Mouse (Mus musculus): ENCODE results near the gene Hist2h2aa1.
"Not testable (repeated sequence)": the region's sequence is repeated elsewhere in the genome, so short reads cannot be mapped to it uniquely, and the experiment has no call there.

Hist2h2aa1 gene

DNA sequence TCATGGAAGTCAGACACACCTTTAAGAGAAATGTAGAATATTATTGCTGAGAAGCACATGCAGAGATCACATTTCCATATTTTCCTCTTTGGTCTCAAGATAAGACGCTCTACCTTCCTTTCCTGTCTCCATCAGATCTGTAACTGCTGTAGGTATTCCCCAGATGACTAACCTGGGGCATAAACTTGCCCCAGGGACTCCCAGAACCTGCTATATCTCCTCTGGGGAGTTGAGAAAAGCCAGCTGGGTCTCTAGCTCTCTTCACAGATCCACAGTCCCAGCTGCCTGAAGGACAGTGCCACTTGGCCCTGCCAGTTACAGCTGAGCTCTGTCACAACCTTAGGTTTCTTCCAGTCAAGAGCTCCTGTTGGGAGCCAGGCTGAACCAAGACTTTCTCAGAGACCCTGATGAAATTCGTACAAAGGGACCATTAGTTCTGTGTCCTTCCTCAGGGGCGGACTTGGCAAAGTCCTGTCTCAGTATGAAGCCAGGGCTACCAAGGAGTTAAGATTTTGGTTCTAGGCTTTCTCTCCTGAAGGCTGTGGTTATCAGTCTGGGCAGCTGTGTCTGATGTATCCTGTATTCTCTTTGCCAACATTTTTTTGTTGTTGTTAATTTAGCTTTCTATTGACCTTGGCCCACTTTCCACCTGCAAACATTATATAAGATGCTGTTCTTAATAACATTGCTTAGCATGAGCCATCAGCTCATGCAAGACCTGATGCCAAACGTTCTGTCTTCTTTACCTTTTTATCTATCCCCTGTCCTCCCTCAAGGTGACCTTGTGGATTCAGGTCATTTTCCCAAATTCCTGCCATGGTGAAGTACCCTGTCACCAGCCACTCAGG lies 14.2 kb upstream of the Hist2h2aa1 start:
- no peak for DNase-seq

DNA sequence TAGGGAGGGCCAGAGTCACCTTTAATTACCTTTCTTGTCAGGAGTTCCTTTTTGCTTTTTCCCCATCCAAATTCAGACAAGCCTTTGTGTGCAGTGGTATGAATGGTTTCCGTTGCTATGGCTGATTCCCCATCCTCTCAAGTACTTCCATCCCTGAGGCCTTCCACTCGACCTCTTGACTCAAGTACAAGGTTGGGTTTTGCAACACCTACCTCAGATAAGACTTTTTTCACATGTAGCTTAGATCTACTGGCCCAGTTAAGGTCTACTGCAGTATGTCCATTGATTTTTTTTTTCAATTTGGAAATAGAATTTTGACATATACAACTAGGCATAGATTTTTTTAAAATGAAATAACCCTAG lies 13.6 kb upstream of the Hist2h2aa1 start:
- no peak for DNase-seq

DNA sequence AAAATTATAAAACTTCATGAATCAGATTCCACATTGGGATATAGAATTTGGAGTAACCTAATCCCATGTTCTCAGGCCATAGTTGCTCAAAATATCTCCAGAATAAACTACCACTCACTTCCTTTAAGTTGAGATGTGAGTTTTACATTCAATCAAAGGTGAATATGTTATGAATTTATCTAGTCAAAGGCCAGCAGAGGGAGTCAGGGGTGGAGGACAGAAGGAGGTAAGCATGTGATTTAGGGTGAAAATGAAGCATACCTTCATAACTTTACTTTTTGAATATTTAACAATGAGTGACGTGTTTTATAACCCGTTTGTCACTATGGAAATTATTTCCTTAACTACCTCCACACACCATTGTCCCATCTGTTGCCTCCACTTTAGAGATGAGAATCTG lies 10.4 kb upstream of the Hist2h2aa1 start:
- no peak for DNase-seq

DNA sequence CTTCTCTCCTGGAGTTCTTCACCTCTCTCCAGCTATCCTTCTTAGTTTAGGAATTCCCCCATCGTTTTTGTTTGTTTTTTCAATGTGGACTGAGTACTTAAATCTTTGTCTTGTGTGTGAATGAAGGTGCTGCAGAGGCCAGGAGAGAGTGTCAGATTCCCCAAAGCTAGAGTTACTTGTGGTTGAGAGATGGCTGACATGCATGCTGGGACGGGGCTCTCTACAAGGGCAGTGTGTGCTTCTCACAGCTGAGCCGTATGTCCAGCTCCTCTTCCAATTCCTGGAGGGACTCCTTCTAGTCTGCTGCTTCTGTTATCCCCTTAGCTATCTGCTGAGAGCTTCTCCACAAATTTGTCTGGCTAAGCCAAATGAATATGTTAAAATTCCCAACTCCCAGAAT lies 9.5 kb upstream of the Hist2h2aa1 start:
- DNase-seq, result no peak

DNA sequence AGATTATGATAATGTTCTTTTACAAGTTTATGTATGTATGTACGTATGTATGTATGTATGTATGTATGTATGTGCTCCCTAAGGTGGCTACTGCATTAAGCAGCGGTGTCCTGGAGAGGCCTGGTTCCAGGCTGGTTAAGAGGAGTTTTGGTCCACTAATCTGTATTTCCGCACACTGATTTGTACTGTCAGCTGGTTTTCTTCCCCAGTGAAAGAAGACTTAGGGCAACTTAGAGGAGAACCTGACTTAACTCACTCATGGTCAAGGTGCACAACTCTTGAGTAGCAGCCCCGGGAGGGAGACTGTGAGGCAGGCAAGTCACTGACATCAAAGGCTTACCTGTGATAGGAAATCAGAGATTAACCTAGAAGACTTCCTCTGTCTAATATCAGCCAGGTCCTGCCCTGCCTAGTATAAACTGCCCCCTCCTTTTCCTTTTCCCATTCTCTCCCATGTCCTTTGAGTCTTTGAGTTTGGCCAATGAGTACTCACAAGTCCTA lies 8.4 kb upstream of the Hist2h2aa1 start:
- no peak for DNase-seq

DNA sequence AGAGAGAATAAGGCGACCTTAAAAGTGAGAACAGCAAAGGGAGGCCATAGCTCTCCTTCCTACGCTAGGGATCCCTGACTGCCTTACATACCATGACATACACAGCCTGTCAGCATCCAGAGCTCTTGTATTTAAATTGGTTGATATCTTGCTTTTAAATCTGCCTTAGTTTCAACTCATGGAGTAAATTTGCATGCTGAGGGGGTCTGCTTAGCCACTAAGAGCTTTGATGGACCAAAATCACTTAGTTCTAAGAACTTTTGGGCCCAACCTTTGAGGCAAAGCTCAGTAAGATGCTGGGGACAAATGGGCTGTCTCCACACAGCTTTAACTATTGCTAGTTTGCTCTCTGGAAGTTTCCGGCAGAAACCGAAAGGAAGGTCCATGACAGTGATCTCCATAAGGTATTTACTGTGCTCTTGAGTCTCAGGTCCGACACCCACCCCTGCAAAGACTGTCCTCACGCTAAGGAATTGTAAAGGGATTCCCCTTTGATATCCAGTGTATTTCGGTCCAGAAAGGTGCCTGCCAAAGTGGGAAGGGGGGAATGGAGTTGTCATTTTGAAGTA lies 7.9 kb upstream of the Hist2h2aa1 start:
- no peak for DNase-seq

DNA sequence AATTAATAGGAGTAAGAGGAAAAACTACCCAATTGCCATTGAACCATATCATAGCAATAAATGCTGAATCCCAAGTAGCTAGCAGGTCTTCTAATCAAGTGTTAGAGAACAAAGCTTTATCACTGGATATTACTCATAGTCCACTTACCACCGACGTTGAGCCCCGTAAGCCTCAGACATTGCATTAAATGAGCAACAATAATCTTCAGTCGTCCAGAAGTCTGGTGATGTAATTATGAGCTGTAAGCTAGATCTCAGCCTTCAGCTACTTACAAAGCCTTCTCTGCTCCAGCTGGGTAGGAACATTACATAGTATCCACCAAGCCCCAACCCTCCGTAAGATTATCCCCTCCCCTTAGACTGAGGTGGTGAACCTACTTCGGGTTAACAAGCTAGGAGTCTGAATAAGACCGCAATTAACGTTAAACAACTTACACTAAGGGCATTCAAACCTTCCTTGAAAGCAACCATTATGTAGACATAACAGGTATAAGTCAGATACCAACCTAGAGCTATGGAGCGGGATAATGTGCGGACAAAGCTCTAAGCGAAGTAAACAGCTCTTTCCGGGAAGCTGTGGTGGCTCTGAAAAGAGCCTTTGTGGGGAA lies 7.3 kb upstream of the Hist2h2aa1 start:
- no peak for DNase-seq

DNA sequence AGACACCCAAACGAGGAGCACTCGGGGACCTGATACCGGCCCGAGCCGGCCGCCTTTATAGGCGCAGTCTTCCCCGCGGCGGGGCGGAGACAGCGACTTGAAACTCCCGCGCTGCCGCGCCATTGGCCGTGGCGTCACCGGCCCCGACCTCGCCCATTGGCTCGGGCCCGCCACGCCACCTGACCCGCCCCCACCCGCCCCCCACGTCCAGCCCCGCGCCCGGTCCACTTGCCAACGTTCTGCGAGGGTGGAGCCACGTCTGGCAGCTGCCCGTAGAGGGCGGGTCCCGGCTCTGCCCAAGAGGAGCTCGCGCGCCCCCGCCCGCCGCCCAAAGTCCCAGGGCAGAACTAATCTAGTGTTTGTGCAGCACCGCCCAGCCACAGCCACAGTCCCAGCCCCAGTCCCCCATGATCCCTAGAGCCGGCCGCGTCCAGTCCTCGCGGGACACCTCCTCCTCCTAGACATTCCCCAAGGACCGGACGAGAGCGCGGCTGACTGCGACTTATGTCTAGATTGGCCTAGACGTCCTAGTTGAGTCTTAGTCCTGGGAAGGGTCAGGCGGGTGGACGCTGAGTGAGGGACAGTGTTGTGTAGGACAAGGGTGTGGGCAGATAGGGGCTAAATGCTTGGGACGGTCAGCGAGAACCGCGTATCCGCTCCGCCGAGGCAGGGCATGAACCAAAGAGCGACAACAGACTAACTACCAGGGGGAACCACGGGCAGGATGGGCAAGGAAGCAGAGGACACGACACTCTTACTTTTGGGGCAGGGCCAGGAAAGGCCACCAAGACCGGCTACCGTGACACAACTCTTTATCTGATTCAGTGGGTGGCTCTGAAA lies 6.1 kb upstream of the Hist2h2aa1 start, which contains the start of gene Hist2h3c2:
Gene Hist2h3c2, minus strand, starts transcription at position 174 of the 840 bp plus-strand sequence.
- DNase-seq, result peak in 1 of 2 experiments; percentile 73

DNA sequence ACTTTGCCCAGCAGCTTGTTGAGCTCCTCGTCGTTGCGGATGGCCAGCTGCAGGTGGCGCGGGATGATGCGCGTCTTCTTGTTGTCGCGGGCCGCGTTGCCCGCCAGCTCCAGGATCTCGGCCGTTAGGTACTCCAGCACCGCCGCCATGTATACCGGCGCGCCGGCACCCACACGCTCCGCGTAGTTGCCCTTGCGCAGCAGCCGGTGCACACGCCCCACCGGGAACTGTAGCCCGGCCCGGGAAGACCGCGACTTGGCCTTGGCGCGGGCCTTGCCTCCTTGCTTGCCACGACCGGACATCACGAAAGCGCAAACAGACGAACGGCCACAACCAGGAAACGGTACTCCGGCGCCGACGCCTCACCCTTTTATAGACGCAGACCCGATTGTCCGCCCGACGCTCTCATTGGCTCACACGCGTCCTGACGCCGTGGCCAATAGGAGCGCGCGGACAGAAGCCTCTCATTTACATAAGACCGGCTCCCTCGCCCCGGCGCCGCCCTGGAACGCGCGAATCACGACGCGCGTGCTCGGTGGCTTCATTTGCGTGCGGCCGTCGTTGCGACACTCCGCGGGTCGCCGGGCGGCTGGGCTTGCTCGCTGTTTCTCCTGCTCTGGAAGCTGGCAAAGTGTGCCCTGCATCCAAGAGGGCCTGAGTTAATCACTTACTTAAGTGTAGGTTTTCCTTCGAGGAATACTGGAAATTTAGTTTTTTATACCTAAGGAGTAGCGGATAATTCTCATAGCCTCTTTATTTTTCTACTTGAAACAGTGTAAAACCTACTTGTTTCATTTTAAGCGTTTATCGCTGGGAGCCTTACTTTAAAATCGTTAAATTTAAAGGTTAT lies 5.1 kb upstream of the Hist2h2aa1 start, which contains the start of gene Hist2h2aa2:
Gene Hist2h2aa2, minus strand, starts transcription at position 328 of the 850 bp plus-strand sequence.
- peak; percentile 96 to 97 for DNase-seq

DNA sequence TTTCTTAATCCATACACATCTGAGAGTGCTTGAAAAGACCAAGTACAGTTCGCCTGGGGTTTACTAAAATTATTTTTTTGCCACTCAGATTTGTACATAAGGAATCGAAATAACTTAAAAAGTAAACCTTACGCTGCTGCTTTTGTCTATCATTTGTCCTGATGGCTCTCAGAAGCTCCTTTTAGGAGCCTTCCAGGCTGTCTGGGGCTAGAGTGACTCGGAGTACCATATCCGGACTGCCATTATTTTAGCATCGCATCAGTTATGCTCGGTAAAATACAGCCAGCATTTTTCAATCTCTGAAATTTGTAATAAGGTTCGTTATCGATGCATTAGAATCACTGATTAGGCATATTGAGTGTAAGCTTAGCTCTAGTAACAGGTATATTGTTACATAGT lies 4.5 kb upstream of the Hist2h2aa1 start:
- no peak for DNase-seq

DNA sequence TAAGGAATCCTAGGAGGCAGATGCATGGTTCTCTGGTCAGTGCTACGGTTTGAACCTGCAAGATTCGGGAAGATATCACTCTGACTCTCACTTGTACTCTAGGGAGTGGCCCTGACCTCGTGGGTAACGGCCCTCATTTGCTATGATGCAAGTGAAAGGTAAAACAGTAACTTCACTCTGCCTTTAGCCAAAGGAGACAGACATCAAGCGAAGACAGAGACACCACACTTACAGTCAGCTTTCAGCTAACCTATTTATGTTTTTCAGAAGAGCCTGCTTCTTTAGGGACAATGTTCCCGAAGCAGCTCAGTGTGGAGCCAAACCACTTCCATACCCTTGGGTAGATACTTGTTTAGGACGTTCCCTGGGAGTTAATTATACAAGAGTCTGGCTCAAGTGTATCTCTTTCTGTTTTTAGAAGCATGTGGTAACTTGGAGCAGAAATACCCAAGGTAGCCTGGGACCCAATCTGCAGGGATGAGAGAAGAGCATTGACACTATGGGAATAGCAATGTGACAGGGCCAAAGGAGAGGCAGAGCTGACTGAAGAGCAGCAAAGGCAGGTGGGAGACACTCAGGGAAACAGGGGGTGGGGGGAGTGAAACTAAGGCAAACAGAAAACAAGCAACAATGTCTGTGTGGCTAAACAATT lies 1.2 kb upstream of the Hist2h2aa1 start:
- DNase-seq, result peak in 1 of 2 experiments; percentile 61

DNA sequence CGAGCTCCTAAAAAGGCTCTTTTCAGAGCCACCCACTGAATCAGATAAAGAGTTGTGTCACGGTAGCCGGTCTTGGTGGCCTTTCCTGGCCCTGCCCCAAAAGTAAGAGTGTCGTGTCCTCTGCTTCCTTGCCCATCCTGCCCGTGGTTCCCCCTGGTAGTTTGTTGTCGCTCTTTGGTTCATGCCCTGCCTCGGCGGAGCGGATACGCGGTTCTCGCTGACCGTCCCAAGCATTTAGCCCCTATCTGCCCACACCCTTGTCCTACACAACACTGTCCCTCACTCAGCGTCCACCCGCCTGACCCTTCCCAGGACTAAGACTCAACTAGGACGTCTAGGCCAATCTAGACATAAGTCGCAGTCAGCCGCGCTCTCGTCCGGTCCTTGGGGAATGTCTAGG lies 721 bp downstream of the Hist2h2aa1 start:
- not testable (repeated sequence) for DNase-seq

DNA sequence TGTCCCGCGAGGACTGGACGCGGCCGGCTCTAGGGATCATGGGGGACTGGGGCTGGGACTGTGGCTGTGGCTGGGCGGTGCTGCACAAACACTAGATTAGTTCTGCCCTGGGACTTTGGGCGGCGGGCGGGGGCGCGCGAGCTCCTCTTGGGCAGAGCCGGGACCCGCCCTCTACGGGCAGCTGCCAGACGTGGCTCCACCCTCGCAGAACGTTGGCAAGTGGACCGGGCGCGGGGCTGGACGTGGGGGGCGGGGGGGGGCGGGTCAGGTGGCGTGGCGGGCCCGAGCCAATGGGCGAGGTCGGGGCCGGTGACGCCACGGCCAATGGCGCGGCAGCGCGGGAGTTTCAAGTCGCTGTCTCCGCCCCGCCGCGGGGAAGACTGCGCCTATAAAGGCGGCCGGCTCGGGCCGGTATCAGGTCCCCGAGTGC lies 1.1 kb downstream of the Hist2h2aa1 start, which contains the start of gene Hist2h3c1:
Gene Hist2h3c1, plus strand, starts transcription at position 259 of the 430 bp plus-strand sequence.
- DNase-seq, result not testable (repeated sequence)

DNA sequence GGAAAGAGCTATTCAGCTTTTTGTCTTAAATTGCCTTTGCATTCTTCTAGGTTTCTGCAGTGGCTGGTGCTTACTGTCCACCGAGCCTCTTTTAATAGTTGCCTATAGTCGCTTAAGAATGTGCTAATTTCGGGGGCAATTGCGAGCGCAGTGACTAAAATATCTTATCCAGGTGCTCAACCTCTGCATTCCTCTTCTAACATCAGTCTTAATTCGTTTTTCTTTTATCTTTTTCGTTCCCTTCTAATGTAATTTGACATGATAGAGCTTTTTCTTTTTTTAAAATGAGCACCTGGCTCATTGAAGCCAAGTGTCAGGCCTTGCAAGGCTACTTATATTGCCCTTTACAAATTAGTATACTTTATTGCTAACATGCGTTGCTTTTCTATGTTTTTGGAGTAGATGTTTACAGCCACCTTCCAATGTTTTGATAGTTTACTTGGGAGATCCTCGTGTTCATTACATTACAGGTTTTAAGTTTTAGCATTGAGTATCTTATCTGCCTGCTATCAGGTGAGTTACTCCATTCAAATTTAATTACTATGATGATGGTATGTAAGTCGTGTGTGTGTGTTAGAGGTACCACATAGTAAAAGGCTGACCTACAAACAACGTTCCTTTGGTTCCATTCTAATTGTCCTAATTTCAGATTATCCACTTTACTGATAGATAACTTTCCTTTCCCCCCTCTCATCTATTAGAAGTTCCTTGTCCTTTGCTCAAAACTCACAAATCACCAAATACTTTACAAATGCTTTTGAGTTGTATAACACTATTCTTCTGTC lies 2.3 kb downstream of the Hist2h2aa1 start:
- DNase-seq, result no peak

DNA sequence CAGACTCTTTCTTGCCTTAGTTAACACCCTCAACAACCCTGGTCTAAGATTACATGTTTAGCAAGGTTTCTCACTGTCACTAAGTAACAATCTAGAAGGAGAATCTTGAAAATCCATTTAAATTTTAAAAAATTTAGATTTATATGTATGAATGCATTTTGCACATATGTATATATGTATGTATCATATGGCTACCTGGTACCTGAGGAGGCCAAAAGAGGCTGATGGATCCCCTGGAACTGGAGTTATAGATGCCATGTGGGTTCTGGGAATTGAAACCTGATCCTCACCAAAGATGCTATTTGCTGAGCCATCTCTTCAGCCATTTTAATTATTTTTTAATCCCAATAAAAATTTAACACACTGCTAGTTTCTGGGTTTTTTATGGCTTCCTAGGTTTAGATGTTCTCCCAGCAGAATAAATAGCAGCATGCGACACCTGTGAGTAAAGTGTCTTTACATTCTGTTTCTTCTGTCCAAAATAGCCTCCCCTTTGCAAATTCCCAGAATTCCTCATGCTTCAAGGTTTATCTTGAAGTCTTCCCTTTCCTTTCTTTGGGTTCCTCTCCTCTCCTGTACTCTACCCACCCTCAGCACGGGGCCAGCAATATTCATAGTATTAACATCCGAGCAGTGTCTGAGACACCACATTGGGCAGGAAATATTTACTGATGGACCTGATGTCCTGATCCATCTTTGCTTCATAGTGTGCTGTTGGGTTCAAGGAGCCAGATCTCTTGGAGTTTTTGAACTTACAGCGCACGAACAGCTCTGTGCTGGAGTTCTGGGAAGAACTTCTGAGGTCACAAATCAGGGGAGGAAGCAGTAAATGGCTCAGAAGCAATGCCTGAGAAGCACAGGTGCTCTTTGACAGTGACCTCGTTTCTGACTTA lies 3.1 kb downstream of the Hist2h2aa1 start:
- no peak for DNase-seq

DNA sequence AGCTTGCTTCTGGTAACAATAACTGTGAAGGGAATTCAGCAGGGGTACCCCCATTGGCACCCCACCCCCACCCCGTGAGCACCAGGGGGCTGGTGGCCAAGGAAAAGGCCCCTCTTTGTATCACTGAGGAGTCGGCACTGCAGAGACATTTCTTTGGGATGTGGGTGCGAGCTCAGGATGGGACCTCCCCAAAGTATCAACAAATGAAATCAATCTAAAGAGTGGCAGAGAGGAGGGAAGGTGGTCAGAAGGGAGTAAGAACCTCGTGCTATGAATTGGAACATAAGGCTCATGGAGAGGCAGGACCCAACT lies 3.7 kb downstream of the Hist2h2aa1 start:
- DNase-seq, result no peak

DNA sequence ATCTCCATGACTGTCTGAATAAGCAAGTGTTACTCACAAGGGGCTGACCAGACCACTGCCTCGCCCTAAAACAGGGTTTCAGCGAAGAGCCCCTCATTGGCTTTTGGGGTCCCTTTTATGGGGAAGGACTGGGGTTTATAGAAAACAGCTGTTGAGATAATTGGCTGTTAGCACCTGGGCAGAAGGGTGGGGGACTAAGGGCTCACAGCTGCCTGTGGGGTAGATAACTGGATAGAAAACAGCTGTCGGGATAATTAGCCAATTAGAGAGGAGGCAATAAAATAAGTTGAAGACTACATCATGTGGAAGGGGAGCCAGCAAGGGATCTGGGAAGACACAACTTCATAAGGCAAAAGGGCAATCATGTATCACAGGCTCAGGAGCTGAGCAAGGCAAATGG lies 5.6 kb downstream of the Hist2h2aa1 start:
- DNase-seq, result no peak

DNA sequence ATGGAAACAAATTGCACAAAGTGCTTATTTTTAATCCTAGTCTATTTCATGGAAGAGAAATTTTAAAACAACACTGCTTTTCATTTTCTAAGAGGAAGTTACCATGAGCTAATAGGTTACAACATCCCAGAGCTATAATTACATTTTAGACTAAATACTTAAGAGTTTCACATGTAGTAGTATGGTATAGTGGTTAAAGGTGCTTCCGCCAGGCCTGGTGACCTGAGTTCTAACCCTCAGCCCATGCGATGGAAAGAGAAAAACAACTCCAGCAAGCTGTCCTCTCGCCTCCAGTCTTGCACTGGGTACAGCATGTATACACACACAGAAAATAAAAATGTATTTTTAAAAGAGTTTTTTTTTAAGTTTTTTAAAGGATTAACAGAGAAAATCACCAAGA lies 6.5 kb downstream of the Hist2h2aa1 start:
- no peak for DNase-seq

DNA sequence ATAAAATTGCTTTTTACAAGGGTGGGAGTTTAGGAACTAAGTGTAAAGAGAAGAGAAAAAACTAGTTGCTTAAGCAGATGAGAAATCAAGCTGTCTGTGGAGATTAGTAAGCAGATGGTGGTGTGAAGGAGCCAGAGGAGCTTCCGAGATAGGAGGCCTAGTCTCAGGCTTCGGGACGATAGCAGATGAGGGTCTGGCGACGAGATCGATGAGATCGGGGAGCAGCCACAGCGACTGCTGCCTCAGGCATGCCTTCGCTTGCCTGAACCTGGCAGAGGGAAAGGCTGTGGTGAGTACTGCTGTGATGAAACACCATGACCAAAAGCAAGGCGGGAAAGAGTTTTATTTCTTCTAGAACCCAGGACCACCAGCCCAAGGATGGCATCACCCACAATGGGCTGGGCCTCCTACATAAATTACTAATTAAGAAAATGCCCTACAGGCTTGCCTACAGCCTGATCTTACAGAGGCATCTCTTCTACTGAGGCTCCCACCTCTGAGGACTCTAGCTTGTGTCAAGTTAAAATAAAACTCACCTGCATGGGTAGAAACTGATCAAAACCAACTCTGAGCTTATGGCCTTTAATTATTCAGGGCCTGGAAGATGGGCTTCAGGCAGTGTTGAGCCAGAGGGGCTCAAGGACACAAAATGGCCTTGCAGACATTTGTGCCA lies 9.5 kb downstream of the Hist2h2aa1 start:
- DNase-seq, result no peak

All from kidney, postnatal 25 days (tissue).